Mouse (Mus musculus) bone marrow, adult 2 months (tissue): ENCODE results near the gene Cmtm2a. TPM values are rescaled to one million over a fixed set of nuclear protein-coding genes. Genes with fewer than 3 reads are reported as not detected.

ENCODE experiments used
- H3K27ac ChIP-seq: fragments of 200-500 bp; 2 replicates; pipeline ENCODE4 v1.5.1; 2012; ENCODE audit warnings: low read depth, mild to moderate bottlenecking, control low read depth, inconsistent platforms, low read length; ENCODE audit not compliant: control insufficient read depth, poor library complexity, insufficient read depth
- H3K4me1 ChIP-seq: fragments of 200-500 bp; 2 replicates; pipeline ENCODE4 v1.6.1; 2011; ENCODE audit warnings: low read length; ENCODE audit not compliant: control insufficient read depth, insufficient read depth
- H3K4me3 ChIP-seq: fragments of 200-500 bp; replicated peaks from 2 replicates; pipeline ENCODE3; 2011; ENCODE audit warnings: mild to moderate bottlenecking, low read depth, low read length, control low read depth; ENCODE audit not compliant: control insufficient read depth
- CTCF ChIP-seq: fragments of 200-500 bp; IDR thresholded peaks from 2 replicates; pipeline ENCODE4 v1.5.1; 2011; ENCODE audit warnings: low read length, control low read depth; ENCODE audit not compliant: control insufficient read depth, insufficient read depth
- POLR2A ChIP-seq: fragments of 200-500 bp; IDR thresholded peaks from 2 replicates; pipeline ENCODE4 v1.6.1; 2011; ENCODE audit warnings: low read depth, mild to moderate bottlenecking, control low read depth, low read length, borderline replicate concordance; ENCODE audit not compliant: control insufficient read depth
- WGBS: fragments of 180-500 bp; shearing (Covaris S2); methylation state at CpG from one replicate; pipeline ENCODE4 v1.1.7; 2018; 5-methylcytosine and 5-hydroxymethylcytosine counted together
- polyA plus RNA-seq: library from polyadenylated mRNA; stranded (reverse); fragments of >200 nt; gene quantifications from 2 replicates; pipeline ENCODE4 v1.2.4, GENCODE M21; 2011; ENCODE audit warnings: low replicate concordance; ENCODE audit not compliant: missing spikeins, insufficient read depth, insufficient read length

Gene Cmtm2a
- polyA plus RNA-seq, 1 experiment, result not detected

DNA sequence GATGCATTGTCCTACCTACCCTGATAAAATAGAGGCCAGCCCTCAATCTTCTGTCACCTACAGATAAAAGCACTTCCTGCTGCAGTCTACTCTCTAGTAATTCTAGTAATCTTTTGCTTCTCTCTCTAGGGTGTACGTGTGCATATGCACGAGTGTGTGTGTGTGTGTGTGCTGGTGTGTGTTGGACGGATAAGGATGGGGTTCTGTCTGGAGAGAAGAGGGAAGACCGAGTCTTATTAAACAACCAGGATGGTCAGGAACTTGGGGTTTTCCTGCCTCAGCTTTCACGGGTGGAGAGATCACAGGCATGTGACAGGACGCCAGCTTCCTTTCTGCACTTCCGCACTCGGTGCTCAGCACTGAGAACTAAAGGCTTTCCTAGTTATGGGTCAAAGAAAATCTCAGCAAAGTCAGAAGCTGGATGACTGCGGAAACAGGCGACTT is 53.5 kb downstream of the Cmtm2a start:
- Histone ChIP-seq H3K4me3 (peak overlapping the region; percentile 12), H3K4me1 (peaks cover 9% of the 10 kb centered on the region; the same call in 1 of the 2 replicates), H3K27ac (peak overlapping the region; percentile 25)
- WGBS, result 5% methylated on average over 10 of the region's 10 CpGs
- TF ChIP-seq CTCF (no peak), POLR2A (no peak)

DNA sequence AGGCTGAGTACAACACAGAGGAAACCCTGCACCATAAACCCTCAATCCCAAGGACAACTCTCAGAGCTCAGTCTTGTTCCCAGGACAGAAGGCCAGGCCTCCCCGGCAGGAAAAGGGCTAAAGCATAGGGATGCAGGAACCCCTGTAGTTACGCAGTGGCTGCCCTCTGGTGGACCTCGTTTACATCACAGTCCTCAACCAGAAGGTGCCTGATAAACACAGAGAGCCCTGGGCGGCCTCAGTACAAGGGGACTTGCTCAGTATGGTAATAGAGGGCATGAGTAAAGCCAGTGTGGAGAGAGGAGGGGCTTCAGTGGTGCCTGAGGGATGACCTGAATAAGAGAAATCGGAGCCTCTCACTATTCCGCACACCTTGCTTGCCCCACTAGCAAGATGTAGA is 58.4 kb downstream of the Cmtm2a start:
- H3K4me3 ChIP-seq, result no peak overlapping the region
- no peak overlapping the region for H3K27ac ChIP-seq
- peaks cover 9% of the 10 kb centered on the region; the same call in 1 of the 2 replicates for H3K4me1 ChIP-seq
- WGBS, result 67% methylated on average over 6 of the region's 6 CpGs
- TF ChIP-seq CTCF (peak; percentile 44; the same call in 1 of the 2 replicates), POLR2A (no peak)

DNA sequence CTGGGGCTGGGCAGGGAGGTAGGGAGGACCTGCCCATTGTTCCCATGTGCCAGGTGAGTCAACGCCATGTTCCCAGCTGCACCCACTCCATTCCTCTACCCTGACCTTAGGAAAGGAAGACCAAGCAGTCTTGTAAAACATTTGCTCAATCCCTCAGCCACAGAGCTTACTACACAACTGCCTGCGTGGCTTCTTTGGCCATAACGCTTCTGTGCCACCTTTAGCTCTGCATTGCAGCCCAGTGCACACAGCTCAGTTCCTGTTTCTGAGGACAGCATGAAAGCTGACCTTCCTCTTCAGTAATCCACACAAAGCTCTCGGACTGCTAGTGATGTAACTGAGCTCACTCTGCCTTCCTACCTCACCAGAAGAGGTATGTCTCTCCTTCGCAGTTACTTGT is 60.1 kb downstream of the Cmtm2a start:
- Histone ChIP-seq H3K4me1 (peaks cover 4% of the 10 kb centered on the region; the same call in 1 of the 2 replicates), H3K4me3 (no peak overlapping the region), H3K27ac (peak overlapping the region; percentile 94)
- WGBS, result 44% methylated on average over 5 of the region's 5 CpGs
- TF ChIP-seq POLR2A (no peak), CTCF (no peak)

DNA sequence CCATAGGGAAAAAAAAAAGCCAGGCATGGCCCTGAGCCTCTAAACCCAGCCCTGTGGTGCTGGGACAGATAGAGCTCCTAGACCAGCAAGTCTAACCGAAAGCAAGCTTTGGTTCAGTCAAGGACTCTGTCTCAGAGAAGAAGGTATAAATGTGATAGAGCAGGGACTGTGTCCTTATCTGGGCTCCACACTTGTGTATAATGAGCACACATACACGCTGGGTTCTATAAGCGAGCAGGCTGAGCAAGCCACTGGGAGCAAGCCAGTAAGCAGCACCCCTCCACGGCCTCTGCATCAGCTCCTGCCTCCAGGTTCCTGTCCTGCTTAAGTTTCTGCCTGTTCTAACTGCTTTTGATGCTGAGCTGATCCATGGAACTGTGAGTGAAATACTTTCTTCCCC is 60.9 kb downstream of the Cmtm2a start:
- H3K27ac ChIP-seq, result peak overlapping the region; percentile 26; the same call in 1 of the 2 replicates
- TF ChIP-seq POLR2A (no peak), CTCF (no peak)
- H3K4me3 ChIP-seq, result no peak overlapping the region
- peaks cover 4% of the 10 kb centered on the region; the same call in 1 of the 2 replicates for H3K4me1 ChIP-seq
- 72% methylated on average over 4 of the region's 4 CpGs for WGBS

Other genes with a start within 250 kb of the Cmtm2a start
- gene Cdh5, start 191.6 kb downstream of the Cmtm2a start, polyA plus RNA-seq, result 1.00 and 2.2 TPM in 2 replicates
- gene Bean1, start 122.7 kb downstream of the Cmtm2a start, polyA plus RNA-seq, result 0.54 and 2.6 TPM in 2 replicates
- gene Tk2, start 44.6 kb downstream of the Cmtm2a start, polyA plus RNA-seq, result 14.5 and 32.7 TPM in 2 replicates
- 12.0 and 63.8 TPM in 2 replicates for gene Cklf, start 42.3 kb downstream of the Cmtm2a start, polyA plus RNA-seq
- not detected in 2 replicates for gene Gm45711, start 16.9 kb upstream of the Cmtm2a start, polyA plus RNA-seq
- 2.2 TPM in 1 of 2 replicates, not detected in the other for gene Cmtm1, start 17.0 kb upstream of the Cmtm2a start, polyA plus RNA-seq
- gene Gm11020, start 28.4 kb upstream of the Cmtm2a start, polyA plus RNA-seq, result not detected in 2 replicates
- not detected in 2 replicates for gene Cmtm2b, start 29.0 kb upstream of the Cmtm2a start, polyA plus RNA-seq
- gene Cmtm3, start 46.2 kb upstream of the Cmtm2a start, polyA plus RNA-seq, result 21.4 and 22.8 TPM in 2 replicates
- 0.50 and 2.4 TPM in 2 replicates for gene Cmtm4, start 102.6 kb upstream of the Cmtm2a start, polyA plus RNA-seq
- 25.4 and 28.5 TPM in 2 replicates for gene Dync1li2, start 149.9 kb upstream of the Cmtm2a start, polyA plus RNA-seq
- gene Terb1, start 216.7 kb upstream of the Cmtm2a start, polyA plus RNA-seq, result not detected in 2 replicates
- gene Nae1, start 241.5 kb upstream of the Cmtm2a start, polyA plus RNA-seq, result 20.9 and 36.7 TPM in 2 replicates
- gene Car7, start 241.5 kb upstream of the Cmtm2a start, polyA plus RNA-seq, result 0.90 and 1.4 TPM in 2 replicates